Mouse (Mus musculus): ENCODE results near the gene Fundc2.

Gene Fundc2
- long read RNA-seq, experiment 1, transcript Fundc2-201 (5 exons, 2,562 nt) = major isoform, 42 of 47 reads
- long read RNA-seq, experiment 1, partial matches to known transcripts = 4 of 47 reads
- long read RNA-seq, experiment 1, other reads (novel, unspliced or antisense) = 1 of 47 reads
- long read RNA-seq, experiment 2, transcript Fundc2-201 (5 exons, 2,562 nt) = major isoform, 48 of 56 reads
- long read RNA-seq, experiment 2, partial matches to known transcripts = 7 of 56 reads
- long read RNA-seq, experiment 2, other reads (novel, unspliced or antisense) = 1 of 56 reads

DNA sequence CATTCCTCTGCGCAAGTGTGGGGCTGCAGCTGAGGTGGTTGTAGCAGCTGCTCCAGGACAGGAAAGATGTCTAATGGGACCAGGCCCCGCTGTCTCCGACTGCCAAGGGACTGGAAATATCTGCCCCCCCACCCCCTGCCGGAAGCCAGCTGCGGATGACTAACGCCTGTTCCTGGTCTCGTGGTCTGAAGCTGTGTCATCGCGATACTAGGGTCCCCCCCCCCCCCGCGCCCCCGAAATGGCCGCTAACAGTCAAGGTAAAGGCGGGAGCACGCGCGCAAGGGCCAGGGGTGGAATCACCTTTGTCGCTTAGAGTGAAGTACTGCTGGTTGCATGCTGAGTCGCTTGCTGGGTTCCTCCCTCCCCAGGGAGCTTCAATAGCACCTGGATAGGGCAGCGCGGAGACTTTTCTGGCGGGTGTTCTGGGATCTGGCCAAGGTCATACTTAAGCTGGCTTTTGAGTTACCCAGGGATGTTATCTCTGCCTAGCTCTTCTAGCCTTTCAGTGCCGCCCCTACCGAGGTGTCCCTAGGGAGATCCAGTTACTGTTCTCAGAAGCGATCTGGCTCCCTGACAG lies at the start of gene Fundc2, which contains the start of gene F8:
TSS of gene Fundc2 (plus strand) at position 205 of the 577 bp plus-strand sequence.
TSS of gene F8 (minus strand) at position 421 of the 577 bp plus-strand sequence.
- intact Hi-C loops (cut with DNase I) = no loop called here

DNA sequence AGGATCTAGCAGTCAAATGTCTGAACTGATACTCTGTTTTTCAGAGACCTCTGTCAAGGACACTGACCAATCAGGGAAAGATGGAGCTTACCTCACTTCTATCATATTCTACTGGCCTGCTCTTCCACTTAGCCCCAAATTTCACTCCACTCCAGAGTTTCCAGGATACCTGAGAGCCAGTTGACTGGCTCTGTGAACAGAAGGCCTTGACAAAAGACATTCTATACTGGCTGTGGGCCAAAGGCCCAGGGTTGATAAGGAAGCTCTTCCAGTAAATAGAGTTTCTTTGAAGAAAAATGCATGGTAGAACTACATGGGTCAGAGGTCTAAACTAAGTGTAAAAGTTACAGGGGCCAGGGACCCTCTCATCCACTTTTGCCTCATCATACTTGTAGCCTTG lies 12.0 kb upstream of the Fundc2 start:
- intact Hi-C loops (cut with DNase I) = no loop called here

DNA sequence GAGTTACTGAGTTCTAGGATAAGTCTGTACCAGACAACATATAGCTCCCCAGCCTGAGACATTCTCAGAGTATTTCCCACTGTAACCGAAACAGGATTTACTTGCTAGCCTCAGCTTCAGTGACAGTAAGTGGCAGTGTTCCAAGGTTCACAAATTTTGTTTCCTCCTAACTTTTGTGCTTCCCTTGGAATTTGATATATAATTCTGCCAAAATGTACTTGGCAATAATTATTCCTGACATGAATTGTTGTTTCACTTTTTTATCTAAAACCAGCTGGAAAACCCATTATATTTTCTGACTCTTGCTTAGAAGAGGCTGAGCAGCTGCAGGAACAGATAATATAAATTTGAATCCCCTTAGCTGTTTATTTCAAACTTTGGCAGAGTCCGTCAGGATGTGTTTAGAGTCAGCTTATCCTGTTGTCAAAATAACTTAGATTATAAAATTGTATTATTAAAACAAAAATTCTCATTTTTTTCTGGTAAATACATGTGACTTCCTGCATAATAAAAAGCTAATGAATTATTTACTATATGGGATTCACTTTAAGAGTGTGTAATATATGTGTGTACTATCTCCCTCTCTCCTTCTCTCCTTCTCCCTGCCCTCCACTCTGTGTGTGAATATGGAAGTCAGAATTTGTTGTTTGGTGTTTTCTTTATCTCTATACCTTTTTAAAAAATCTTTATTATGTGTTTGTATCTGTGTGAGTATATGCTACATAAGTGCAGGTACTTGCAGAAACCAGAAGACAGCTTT lies 9.4 kb upstream of the Fundc2 start:
- intact Hi-C loops (cut with DNase I) = no loop called here

DNA sequence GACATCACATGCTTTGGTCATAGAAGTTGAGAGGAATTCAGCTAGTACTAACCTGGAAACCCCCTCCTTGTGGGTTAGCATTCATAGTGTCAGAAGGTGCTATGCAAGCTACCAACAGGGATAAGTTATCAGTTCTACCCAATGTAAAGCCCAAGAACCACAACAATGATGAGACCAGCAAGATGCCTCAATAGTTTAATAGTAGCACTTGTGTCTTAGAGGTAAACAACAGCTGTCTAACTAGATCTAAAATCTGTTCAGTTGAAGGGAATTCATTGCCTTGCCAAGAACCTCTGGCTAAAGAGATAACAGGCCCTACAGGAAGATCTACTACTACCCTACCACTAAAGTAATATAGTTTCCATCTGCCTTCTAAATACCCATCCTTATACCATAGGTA lies 5.4 kb upstream of the Fundc2 start:
- intact Hi-C loops (cut with DNase I) = no loop called here

DNA sequence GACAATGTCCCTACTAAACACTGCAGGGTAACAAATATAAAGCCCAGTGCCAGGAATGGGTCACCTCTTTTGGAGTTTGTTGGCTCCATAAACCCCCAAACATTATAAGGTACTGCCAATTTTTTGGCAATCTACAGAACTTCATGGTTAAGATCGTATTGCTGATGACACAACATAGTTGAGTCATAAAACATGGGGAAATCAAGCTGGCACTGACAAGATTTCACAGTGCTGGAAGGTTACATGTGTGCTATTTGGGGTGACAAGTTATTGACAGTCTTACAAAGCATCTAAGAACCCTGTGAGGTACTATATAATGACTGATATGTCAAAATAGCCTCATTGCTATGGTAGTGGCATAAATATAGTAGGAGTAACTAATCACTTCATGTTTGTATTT lies 1.0 kb upstream of the Fundc2 start:
- intact Hi-C loops (cut with DNase I) = no loop called here

GRCm38 (mm10) chrX:75381699-75382098 lies 500 bp upstream of the Fundc2 start:
- intact Hi-C loops (cut with DNase I) = no loop called here

GRCm38 (mm10) chrX:75399471-75399870 lies 17.3 kb downstream of the Fundc2 start:
- intact Hi-C loops (cut with DNase I) = no loop called here

DNA sequence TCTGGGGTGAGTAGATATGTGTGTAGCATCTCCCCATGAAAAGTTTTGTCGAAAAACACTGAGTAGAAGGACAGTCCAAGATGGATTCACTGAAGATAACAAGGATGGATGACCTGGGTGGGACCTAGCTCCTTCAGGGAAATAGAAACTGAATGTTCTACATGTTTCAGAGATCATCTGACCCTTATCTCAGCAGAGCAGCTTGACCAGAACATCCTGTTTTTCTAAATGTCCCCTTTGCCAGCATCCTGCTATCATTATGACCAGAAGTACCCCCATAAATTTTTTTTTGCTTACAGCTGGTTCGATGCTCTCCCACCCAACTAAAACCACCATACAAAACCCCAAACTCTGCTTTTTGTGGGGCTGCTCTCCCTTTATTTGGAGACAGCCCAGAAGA lies 20.5 kb downstream of the Fundc2 start:
- intact Hi-C loops (cut with DNase I) = loop anchor here (2.0 kb wide), 1 partner anchor 16 kb away; no protein-coding TSS in a partner anchor

GRCm38 (mm10) chrX:75403350-75403749 lies 21.2 kb downstream of the Fundc2 start:
- intact Hi-C loops (cut with DNase I) = loop anchor here (2.0 kb wide), 1 partner anchor 17 kb away; no protein-coding TSS in a partner anchor

- intact Hi-C loops (cut with DNase I) = no loop called here
These were observed 27.5 kb downstream of the Fundc2 start for GRCm38 (mm10) chrX:75409711-75410110.

- intact Hi-C loops (cut with DNase I) = no loop called here
These were observed 34.0 kb downstream of the Fundc2 start, which contains the start of the genes Cmc4, Mtcp1 and Brcc3 for GRCm38 (mm10) chrX:75415936-75416785. TSS of gene Cmc4 (minus strand) at chrX:75416584. TSS of gene Mtcp1 (minus strand) at chrX:75416588. TSS of gene Brcc3 (plus strand) at chrX:75416628.
